Mouse (Mus musculus) WW6 (cell line): ENCODE data around the gene Tbc1d13.

Source experiments
- DNase-seq: peaks from one replicate; pipeline ENCODE4 v3.0.0-alpha.2; 2013; ENCODE audit warnings: low read depth, low spot score

Gene Tbc1d13

DNA sequence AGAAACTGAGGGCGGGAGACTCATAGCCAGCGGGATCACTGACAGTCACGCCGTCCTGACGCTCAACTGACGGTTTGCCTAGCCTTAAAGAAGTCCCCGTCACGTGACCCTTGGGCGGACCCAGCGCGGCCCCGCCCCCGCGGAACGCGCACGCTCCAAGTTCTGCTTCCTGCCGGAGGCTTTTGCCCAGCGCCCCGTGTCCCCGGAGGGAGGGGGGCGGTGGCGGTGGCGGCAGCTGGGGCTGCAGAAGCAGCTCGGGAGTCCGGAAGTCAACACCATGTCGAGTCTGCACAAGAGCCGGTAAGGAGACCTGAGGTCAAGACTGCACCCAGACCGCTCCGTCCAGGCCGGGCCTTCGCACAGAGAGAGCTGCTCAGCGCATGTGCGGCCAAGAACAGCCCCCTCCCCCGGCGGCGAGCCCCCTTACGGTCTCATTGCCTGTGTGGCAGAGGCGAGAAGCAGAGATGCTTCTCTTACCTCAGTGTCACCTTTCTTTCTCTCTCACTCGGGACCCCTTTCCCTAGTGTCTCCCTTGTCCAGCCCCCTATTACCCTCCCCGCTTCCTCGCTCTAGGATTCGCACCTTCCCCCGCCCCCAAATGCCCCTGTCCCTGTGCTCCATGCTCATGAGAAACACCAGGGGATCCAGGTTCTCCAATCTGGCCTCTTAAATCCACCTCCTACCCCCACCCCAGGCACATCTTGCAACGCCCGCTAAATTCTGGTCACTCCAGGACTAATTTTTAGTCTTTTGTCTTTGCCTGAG, at the start of gene Tbc1d13:
TSS of gene Tbc1d13 (plus strand) at position 134 of the 765 bp plus-strand sequence.
- peak; percentile 91 for DNase-seq

DNA sequence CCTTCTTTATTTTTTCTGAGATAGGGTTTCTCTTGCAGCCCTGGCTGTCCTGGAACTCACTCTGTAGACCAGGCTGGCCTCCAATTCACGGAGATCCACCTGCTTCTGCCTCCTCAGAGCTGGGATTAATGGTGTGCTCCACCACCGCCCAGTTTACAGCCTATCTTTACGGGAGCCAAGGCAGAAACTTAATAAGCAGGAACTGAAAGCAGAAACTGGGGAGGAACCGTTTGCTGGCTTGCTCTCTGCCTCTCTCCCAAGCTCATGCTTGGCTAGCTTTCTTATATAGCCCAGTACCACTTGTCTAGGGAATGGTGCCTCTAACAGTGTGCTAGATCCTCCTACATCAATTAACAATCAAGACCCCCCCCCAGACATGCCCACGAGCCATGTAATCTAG, 49.4 kb upstream of the Tbc1d13 start:
- DNase-seq: no peak

DNA sequence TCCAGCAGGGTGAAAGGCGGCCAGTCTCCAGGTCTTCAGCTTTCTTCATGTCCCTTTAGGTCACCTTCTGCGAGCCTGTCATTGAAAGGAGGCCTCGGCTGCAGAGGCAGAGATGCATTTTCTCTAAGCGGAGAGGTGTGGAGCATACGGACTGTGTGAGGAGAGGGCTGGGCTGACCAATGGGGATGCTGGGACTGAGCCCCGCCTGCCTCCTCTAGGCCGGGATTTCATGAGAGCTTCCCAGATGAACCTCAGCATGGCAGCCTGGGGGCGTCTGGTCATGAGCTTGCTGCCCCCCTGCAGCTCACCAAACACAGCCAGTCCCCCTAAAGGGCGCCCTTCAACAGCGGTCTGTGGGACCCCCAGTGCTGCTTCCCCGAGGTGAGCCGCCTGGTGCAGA, 48.9 kb upstream of the Tbc1d13 start:
- no peak for DNase-seq

DNA sequence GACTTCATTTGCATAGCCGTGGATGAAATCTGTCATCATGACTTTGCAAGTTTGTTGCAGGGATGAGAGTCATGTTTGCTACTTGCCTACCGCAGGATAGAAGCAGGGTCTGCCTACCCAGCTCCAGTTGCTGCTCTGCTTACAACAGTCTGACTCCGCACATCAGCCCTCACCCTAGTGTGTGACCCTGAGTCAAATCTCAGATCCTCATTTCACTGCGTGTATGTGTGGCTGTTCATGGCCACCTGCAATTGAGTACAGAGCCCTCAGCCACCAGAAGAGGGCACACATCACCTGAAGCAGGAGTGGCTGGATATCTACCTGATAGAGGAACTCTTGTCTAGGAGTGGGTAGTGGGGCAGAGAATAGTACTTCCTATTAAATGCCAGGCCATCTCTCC, 46.2 kb upstream of the Tbc1d13 start:
- no peak for DNase-seq

DNA sequence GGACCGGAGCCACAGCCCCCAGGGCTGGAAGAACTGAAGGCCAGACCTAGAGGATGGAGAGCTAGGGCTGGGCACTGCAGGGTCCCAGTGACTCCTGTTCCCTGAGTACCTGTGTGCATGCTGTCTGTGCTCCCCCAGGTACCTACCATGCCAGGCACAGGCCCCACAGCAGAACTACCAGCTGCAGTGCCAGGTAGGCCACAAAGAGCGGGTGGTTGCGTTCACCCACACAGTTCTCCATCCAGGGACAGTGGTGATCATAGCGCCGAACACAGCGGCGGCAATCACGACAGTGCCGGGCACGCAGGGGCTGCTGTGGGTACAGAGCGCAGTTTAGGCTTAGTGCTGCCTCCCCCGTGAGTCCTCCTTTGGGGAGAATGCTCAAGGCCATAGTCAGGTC, 42.0 kb upstream of the Tbc1d13 start:
- no peak for DNase-seq

DNA sequence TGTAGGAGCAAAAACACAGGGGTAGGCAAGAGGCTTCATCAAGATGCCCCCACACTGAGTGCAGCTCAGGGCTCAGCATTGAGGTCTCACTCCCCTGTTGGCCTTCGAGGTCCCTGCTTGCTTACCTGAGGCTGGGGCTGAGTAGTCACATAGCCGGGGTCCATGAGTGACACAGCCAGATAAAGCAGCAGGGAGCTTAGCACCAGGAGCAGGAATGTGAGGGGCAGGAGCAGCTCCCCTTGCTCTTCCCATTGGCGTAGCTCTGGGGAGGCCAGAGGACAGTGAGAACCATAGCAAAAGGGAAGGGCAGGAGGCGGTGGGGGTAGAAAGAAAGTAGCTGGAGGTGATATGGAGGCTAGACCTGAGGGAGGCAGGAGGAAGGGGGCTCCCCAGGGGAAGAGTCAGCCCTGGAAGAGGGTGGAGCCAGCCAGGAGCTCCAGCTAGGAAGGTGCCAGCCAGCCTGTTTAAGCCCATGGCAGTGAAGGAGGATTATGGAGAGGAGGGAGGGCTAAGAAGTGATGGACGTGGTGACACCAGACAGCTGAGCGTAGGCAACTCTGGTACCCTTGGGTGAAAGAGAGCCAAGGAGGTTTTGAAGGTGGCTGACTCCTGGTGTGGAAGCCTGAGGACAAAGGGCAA, 41.1 kb upstream of the Tbc1d13 start:
- DNase-seq: no peak

DNA sequence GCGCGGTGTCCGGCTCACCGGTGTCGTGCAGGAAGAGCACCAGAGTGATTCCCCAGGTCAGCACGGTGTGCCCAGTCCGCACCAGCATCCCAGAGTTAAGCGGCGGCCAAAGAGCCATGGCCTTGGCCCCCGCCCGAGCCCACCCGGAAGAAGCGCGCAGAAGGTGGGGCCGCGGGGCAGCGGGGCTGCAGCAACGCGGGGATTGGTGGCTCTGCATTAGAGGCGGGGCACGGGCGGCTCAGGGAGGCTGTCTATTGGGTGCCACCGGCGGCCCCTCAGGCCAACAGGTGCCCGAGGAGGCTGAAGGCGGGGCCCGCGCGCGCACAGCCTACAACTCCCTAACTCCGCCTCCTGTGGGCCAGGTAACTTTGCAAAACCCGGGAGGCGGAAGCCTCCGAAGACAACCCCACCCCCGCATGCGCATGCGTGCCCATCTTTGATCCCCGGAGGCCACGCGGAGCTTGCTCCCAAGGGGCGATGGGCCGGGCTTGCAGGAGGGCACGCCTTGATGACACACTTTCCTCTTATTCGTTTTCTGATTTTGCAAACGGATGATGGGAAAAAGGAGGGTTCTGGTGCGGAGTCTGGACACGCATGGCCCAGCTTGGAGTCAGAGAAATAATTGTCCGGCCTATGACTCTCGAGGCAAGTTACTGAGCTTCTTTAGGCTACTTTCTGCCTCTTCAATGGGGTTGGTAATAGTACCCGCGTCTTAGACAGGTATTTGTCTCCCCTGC, 39.9 kb upstream of the Tbc1d13 start, which contains the start of gene Zdhhc12:
TSS of gene Zdhhc12 (minus strand) at position 178 of the 737 bp plus-strand sequence.
- DNase-seq: peak; percentile 98

DNA sequence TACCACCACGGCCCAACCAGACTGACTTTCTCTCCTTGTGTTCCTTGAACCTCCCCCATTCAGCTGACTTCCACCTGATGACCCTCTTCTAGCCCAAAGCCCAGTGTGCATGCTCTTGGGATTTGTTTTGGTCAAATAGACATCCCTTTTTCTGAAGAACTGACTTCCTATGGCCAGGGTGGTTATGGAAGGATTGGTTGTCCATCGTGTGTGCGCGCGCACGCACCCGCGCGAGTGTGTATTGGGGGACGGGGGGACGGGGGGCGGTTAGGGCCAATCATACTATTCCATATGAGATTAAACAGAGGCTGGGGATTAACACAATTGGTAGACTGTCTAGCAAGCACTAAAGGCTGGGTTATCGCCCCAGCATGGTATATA, 39.3 kb upstream of the Tbc1d13 start:
- DNase-seq: no peak

DNA sequence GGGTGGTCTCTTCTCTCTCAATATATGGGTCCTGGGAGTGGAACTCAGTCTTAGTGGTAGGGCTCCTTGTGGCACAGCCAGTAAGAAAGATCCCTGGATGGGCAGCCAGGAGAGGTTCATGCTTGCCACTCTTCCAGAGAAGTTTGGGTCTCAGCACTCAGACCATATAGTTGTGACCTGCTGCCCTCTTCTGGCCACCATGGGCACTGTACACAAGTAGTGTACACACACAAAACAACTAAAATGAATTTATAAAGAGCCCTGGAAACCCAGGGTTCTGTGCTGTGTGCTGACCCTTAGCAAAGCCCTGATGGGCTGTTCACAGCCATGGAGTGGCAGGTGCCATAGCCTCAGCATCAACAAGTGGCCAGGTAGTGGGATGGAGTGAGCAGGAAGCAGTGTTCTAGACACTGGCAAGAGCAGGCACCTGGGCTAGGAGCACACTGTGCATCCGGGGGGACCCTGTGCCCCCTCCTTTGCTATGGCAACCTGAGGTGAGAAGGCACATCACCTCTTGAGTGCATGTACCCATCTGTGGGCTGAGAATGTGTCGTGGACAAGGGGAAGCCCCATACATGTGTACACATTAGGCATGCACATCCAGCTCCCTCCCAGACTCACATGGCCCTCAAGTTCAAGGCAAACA, 37.5 kb upstream of the Tbc1d13 start:
- DNase-seq: no peak

DNA sequence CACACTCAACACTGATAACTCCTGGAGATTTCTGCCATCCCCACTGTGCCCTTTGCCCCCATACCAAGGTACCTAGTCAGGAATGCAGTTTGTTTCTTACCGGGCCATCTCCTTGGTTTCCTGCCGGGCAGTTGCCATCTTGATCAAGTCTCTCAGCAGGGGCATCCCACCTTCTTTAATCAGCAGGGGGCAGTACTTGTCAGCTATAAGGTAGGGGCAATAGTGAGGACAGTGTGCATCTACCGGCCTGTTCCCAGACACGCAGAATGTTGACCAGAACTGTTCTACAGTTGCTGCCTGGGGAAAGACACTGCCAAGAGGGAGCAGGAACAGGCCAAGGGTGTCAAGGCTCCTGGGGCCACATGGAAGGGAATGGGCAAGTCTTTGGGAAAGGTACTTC, 33.3 kb upstream of the Tbc1d13 start:
- DNase-seq: no peak

DNA sequence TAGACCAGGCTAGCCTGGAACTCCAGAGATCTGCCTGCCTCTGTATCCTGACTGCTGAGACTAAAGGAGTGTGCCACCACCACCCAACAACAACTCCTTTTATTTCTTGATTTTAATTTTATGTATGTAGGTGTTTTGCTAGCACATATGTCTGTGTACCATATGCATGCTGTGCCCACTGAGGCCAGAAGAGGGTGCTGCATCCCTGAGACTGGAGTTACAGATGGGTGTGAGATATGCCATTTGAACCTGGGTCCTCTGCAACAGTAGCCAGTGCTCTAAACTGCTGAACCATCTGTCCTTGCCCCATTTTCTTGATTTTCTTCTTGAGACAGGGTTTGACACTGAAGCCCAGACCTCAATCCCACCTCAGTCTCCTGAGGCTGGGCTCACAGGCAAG, 27.2 kb upstream of the Tbc1d13 start:
- no peak for DNase-seq

DNA sequence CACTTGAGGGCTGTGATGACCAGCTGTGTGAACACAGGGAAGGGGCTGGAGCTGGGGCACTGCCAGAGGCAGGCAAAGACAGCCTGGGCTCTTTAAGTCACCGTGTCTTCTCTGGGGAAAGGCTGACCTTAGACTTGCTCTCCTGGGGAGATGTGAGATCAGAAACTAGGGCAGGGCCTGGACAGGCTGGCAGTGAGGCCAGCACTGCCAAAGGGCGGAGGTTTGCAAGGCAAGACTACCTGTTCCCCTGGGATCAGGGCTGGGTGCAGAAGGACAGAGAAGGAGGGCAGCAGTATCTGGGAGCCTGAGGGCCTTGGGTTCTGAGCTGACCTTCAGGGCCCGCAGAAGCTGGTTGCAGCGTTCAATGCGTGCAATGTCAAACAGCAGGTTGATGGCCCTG, 25.9 kb upstream of the Tbc1d13 start:
- DNase-seq: no peak

DNA sequence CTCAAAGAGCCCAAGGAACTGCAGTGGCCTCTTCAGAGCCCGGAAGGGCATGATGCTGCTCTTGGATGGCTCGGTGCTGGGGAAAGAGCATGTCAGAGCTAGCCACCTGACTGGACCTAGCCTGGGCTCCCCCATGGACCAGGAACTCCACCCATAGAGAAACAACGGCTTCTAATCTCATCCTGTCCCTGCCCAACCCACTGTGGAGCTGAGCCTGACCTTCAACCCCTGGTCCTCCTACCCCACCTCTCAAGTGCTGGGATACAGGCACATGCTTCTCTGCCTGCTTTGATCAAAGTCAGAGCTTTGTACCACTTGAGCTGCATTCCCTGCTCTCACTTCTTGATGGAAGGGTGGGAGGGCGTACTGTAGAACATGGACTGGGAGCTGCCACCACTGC, 25.3 kb upstream of the Tbc1d13 start:
- no peak for DNase-seq

DNA sequence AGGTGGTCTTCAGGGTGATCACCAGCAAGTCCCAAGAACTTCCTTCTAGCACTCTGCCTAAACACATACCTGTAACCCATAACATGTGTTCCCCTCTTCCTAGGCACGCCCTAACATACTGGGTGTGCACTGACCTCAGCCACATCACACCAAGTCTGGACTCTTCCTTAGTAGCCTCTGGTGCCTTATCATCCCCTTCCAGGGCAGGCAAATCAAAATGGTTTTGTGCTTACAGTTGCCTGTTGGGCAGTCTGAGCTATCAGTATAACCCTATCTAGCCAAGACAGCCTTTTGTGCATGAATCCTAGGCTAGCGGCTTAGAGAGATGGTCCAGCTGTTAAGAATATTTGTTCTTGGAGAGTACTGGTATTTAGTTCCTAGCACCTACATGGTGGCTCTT, 22.0 kb upstream of the Tbc1d13 start:
- DNase-seq: no peak

DNA sequence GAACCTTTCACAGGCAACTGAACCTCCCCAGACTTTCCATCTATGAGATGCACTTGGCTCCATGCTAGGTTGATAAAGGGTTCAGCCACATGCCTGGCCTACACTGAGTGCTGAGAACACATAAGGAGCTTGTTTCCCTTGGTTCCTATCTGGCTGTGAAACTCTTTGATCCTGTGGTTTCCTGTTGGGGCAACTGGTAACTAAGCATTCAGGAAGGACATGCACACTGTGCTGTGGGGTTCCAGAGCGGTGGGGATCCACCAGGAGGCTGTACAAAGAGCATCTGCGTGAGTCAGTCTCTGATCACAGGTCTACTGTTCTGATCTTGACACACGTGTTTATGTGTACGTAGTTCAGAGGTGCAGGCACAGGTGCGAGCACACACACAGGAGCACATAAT, 21.0 kb upstream of the Tbc1d13 start:
- no peak for DNase-seq

DNA sequence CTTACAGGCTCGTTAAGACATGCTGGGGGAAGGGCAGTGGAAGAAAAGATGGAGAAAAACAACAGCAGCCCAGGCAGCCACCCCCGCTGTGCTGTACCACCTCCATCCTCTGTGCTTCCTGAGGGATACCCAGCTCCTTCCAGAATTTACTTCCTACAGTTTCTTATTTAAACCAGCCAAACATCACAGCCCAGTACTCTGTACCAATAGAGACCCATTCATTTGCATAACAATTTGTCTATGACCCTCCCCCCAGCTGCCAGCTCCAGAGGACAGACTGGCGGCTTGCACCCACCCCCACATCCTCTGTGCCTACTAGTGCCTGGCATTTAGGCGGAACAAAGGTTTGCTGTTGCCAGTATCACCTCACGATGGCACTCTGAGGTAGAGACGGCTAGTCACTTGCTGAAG, 13.9 kb upstream of the Tbc1d13 start:
- DNase-seq: no peak

DNA sequence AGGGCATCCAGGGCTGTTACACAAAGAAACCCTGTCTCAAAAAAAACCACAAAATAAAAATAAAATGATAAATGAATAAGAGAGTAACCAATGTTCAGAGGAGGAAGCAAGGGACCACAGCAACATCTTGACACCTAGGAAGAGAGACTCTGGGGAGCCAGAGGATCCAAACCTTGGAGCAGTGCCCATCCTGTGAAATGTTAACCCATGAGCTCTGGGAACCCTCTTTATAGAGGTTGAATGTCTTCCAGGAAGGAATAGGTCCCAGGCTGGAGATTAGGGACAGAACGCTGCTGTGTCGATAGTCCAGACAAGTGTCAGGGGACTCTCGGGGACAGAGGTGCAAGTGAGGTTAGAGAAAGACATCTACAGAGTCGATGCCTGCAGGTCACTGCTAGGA, 13.3 kb upstream of the Tbc1d13 start:
- no peak for DNase-seq

DNA sequence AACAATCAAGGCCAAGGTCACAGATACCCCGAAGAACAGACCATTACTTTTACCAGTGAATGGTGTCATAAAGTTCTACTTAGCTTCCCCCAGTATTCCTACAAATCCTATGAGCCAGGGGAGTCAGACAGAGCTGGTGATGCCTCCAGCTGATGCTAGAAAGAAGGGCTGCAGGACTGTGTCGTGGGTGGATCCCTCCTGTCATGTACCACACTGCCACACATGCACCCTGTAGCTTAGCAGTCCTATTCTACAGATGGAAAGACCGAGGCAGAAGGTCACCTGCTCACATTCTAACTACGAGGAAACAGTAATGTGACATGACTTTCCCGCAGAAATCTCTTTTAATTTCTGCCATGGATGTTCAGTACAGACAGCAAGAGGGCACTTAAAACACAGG, 10.8 kb upstream of the Tbc1d13 start:
- no peak for DNase-seq

DNA sequence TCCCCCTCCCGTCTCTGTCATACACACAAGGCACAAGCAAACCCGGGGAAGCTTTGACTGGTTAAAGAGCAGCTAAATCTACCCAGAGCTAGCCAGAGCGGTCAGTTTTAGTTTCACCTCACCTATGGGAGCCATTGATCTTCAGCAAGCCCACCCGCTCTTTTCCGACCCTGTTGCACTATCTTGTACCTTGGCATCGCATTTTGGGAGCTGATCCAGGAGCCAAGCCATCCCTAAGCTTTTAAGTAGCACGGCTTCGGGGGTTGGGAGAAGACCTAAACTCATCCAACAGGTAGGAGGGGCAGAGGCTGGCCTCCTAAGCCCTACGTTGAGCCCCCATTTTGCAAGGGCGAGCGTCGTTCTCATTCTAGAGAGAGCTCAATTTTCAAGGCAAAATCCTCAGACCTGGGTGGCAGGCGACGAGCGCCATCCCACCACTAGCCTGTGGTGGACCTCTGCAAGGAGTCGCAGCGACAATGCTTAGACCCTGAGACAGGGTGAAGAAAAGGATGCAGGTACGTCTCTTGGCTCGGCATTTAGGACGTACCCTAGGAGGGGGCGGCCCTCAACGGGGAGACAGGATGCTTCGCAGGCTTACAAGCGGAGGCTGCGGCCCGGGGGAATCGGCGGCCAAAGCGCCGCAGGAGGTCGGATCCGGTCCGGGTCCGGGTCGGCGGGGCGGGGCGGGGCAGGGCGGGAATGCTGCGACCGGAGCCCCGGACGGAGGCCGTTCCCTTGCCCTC, 9.6 kb upstream of the Tbc1d13 start:
- DNase-seq: no peak

DNA sequence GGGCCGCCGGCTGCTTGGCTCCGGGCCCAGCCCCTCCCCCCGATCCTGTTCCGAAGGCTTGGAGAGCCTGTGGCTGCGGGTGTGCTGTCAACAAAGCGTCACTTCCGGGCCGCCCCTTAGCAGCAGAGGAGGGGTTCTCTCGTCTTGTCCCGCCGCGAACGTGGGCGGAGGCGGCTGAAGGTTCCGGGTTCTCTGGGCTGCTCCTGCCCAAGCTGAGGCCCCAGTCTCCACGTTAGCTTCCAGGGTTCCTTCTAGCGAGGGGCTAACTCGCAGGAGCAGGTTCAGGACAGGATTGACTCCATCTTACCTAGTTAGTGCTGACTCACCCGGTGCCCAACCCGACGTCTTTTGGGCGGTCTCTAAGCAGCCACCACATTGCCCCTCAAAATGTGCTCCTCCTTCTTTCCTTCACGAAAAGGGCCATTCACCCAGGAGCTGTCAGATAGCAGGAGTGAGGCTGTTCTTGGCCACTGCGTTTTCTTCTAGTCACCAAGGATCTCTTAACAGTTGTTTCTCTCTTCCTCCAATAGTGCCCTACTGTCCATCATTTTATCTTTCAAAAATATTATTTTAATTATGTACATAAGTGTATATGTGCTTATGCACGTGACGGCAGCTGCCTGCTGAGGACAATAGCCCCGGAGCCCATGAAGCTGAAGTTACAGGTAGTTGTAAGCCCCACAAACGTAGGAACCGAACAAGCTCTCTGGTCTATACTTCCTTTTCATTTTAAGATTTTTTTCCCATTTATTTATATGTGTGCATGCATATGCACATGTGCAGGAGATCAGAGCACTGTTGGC, 8.9 kb upstream of the Tbc1d13 start, which contains the start of gene Zer1:
TSS of gene Zer1 (minus strand) at position 114 of the 803 bp plus-strand sequence.
- peak; percentile 81 for DNase-seq

DNA sequence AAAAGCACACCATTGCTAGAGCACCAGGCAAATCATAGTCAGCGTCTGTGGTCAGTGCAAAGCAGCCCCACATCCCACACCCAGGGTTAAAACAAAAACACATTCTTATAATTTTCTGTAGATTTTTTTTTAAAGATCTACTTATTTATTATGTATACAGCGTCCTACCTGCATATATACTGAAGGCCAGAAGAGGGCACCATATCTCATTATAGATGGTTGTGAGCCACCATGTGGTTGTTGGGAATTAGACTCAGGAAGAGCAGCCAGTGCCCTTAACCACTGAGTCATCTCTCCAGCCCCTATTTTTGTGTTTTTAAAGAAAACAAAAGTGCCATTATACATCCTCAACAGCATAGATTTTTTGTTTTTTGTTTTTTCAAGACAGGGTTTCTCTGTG, 4.8 kb upstream of the Tbc1d13 start:
- DNase-seq: no peak
